Mouse (Mus musculus): Measurements from ENCODE around the gene Gfpt1. TPM values are rescaled to one million over a fixed set of nuclear protein-coding genes. Genes with fewer than 3 reads are reported as not detected.

Gene Gfpt1
- total RNA-seq, 4 experiments from 2014 or later = 33.2 to 37.1 (median 35.4) TPM

DNA sequence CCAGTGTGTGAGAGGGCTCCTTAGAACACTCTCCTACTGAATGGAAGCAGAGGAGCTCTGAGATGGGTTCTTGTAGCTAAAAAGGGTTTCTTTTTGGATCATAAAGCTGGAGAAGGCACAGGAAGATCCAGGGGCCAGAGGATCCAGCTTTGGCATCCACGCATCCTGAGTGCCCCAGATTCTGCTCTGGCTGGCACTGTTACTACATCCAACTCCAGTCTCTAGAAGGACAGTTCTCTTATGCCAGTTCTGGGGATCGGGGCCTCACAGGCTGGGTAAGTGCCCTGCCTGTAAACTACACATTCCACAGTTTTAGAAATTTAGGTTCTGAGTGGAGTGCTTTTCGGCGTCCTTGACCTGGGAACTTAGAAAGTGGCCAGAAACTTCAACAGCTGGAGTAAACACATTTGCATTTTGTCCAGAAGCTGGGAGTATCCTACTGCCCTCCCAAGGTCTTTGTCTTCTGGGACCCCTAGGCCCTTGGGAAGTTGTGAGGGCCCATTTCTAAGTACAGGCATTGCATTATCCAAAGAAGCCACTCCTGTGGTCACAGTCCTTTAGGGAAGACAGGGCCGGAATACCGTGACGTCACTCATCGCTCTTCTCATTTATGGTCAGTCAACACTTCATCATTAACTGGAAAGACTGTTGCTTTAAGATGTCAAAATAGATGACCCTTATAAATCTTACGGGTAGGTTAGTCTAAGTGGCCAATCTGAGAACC lies 57.8 kb downstream of the Gfpt1 start:
- DNase-seq (ENCODE audit: low spot score in 2 of 2) = no peak

DNA sequence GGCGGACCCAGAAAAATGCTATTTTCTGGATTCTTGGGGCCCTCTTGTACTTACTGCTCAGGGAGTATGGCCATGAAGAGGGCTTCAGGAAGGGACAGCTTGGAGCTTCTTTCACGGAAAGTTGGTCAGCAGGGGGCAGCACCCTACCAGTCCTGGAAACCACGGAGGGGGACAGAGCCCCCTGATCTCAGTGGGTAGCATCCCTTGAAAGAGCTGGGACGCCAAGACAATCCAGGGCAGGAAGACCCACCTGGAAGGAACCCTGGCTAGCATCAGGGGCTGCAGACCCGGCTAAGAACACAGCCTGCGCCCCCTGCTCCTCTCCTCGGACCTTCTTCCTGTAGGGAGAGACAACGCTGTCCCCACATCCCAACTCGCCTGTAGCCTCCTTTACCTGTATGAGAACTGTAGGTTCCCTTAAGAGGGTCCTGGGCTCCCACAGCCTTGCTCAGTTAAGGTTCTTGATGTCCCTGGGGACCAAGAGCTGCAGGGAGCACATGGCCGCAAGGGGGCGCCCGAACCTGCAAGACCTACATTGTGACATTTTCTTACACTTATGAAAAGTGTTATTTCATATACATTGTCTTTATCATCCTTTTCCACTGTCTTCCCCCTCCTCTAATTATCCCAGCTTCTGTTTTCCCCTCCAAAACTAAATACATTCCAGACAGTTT lies 58.8 kb downstream of the Gfpt1 start:
- DNase-seq (ENCODE audit: low spot score in 2 of 2) = peak; percentile 82 to 83

DNA sequence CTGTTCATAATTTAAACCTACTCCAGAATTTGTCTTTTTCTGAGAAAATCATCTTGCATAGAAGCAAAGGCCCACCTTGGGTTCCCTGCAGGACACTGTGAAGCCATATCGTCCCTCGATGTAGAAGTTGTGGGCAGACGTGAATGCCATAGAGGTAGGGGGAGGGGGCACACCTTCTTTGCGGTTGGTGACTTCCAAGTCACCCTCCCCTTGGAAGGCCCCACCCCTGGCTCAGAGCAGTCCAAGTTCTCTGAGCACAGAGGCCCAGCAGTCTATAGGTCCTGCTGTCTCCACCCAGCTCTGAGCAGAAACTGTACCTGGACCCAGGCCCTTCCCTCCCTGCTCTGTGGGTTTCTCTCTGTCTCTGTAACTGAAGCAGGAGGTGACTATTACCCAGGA lies 59.3 kb downstream of the Gfpt1 start:
- no peak for DNase-seq (ENCODE audit: low spot score in 2 of 2)

DNA sequence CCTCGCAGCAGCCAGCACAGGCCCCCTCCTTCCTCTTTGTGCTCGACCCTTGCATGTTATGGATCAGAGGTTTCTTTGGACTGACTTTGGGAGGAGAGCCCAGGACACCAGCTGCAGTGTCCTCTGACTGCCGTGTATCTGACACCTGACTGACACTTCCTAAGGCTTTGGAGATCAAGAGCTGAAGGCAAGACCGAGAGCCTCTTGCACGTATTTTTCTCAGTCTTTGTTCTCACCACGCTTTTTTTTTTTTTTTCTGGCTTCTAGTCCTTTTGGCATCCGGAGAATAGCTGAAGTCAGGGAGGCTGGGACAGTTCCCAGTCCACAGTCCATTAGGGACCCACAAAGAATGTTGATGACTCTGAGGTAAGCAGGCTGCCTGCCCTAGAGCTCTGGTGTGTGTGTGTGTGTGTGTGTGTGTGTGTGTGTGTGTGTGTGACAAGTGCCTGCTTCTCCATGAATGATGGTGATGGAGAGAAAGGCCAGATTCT lies 59.8 kb downstream of the Gfpt1 start:
- DNase-seq (ENCODE audit: low spot score in 2 of 2) = peak; percentile 40 to 58

DNA sequence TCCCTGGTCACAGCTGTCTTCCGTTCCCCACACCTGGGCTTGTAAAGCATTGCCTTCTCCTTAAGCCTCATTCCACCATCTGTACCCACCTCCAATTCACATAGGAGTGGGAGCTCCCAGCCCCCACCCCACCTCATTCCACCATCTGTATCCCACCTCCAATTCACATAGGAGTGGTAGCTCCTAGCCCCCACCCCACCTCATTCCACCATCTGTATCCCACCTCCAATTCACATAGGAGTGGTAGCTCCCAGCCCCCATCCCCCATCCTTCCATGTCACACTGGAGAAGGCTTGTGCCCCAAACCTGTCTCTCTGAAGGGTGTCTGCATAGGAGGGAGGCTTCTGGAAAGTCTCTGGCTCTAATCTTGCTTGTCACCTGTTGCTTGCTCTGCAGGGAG lies 60.7 kb downstream of the Gfpt1 start:
- no peak for DNase-seq (ENCODE audit: low spot score in 2 of 2)

DNA sequence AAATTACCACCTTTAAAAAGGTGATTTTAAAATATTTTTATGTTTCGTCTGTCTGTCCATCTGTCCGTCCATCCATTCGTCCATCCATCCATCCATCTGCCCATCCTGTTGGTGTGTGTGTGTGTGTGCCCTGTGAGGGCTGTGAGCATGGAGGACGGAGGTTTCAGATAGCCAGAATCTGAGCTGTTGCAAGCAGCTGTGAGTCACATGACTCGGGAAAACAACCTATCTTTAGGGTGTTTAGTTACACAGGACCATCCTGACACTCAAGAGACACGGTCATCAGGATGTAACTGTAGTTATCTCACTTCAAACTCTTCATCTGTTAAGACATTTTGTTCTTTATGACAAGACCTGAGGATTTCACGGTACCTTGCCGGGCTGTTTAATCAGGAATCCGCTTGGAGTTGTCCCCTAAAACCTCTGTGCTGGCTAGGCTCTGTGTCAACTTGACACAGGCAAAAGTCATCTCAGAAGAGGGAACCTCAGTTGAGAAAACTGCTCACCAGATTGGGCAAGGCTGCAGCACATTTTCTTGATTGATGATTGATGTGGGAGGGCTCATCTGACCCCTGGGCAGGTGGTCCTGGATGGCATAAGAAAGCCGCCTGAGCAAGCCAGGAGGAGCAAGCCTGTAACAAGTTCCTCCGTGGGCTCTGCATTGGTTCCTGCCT lies 61.6 kb downstream of the Gfpt1 start, which contains the start of gene D6Ertd527e:
Gene D6Ertd527e (plus strand): TSS at position 624 of the 674 bp plus-strand sequence.
- DNase-seq (ENCODE audit: low spot score in 2 of 2) = no peak

DNA sequence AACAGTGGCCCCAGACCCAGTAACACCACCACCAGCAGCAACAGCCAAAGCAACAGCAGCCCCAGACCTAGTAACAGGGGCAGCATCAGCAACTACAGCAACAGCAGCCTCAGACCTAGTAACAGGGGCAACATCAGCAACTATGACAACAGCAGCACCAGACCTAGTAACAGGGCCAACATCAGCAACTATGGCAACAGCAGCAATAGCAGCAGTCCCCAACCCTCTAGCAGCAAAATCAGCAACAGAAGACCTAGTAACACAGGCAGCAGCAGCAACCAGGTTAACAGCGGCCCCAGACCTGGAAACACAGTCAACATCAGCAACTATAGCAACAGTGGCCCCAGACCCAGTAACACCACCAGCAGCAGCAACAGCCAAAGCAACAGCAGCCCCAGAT lies 68.8 kb downstream of the Gfpt1 start:
- no peak for DNase-seq (ENCODE audit: low spot score in 2 of 2)

DNA sequence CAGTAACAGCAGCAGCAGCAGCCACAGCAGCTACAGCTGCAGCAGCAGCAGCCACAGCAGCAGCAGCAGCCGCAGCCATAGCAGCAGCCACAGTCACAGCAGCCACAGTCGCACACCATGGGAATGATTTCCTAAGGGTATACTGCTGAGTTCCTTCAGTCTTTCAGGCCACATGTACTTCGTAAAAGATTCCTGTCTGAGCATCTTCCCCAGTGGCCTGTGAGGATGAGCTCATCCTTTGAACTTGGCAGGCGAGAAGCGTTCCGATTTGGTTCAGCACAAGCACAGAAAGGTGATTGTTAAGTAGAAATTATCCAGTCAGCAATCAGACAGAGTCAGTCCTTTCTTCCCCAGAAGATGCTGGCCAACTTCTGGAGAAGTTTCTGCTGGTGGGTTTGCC lies 69.5 kb downstream of the Gfpt1 start:
- DNase-seq (ENCODE audit: low spot score in 2 of 2) = peak in 1 of 2 experiments; percentile 22

DNA sequence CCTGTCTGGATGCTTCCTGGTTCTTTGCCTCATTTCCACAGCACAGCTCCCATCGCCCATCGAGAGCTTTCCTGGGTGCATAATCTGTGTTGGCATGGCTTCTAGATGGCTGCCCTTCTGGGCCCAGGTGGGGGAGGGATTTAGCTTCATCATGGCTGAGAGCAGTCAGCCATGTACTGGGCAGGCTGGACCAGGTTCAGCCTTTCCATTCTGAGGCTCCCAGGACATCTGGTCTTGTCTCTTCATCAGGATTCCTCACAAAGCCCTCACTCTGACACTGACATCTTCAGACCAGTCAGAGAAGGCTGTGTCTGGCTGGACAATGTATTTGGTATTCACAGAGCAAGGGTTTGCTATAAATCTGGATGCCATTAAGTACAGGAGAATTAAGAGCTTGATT lies 73.3 kb downstream of the Gfpt1 start:
- no peak for DNase-seq (ENCODE audit: low spot score in 2 of 2)

DNA sequence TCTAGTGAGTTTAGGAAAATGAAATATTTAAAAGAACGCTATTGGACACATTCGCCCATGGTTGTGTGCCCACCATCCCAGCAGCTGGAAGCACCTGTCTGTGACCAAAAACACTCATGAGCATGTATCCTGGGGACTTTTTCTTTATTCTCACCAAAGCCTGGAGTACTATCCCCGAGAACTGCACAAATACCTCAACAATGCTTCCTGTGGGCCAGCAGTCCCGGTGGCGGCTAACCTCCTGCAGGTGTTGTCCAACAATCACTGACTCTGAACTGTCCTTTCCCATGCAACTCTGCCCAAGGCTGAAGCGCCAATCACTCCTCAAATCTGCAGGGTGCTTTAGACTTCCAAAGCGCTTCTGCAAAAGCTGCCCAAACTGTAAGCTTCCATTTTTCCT lies 74.0 kb downstream of the Gfpt1 start:
- DNase-seq (ENCODE audit: low spot score in 2 of 2) = no peak

DNA sequence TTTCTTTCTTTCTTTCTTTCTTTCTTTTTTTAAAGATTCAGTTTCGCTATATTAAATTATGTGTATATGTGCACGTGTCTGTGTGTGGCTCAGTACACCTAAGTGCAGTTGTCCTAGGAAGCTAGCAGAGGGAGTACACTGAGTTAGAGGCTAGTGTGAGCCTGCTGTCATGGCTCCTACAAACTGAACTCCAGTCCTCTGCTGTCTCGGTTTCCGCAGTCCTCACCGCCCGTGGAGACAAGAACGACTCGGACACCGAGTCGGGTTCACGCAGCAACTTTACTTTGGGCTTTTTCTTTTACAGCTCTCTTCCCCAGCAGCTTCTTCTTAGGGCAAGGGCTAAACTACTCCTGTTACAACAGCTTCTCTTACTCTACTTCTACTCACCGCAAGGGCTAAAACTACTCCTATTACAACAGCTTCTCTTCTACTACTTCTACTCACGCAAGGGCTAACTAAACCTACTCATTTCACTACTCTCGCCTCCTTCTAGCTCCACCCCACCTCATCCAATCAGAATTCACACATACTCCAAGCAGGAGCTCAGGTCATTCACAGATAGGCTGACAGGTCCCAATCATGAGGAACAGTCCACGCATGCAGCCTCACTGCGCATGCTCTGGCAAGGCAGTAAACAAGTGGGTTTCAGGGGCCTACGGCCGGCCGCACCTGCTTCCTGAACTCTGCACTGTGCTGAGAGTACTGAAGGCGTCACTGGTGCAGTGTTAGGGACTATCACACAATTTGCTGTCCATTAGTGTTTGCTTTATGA lies 76.6 kb downstream of the Gfpt1 start:
- DNase-seq (ENCODE audit: low spot score in 2 of 2) = no peak

DNA sequence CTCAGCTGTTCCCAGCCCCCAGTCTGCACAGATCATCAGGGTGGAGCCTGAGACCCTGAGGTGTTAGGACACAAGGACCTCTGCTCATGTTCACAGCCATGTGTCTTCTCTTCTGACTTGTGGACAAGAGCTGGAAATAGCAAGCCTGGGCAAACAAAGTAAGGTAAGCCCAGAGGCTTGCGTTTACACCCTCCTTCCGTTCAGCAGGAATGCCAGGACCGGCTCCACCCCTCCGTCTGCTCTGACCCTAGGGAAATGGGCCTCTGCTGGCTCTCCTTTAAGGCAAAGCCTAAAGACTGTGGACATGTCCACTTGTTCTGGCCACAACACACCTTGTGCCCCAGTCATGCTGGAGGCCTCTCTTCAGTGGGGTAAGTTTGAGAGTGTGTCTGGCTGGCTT lies 77.3 kb downstream of the Gfpt1 start:
- DNase-seq (ENCODE audit: low spot score in 2 of 2) = no peak

DNA sequence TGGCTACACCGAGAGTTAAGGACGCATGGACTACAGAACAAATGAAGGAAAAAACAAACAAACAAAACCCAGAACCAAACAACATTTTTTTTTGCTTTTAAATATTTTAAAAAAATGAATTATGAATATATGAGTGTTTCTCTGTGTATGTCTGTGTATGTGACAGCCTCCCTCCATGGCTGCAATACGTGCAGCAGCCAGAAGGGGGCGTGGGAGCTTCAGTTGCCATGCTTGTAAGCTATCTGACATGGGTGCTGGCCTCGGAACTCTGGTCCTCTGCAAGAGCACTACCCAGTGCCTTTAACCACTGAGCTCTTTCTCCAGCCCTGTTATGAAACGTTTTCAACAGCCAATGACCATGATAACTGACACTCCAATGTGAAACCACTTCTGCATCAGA lies 78.0 kb downstream of the Gfpt1 start:
- DNase-seq (ENCODE audit: low spot score in 2 of 2) = no peak

DNA sequence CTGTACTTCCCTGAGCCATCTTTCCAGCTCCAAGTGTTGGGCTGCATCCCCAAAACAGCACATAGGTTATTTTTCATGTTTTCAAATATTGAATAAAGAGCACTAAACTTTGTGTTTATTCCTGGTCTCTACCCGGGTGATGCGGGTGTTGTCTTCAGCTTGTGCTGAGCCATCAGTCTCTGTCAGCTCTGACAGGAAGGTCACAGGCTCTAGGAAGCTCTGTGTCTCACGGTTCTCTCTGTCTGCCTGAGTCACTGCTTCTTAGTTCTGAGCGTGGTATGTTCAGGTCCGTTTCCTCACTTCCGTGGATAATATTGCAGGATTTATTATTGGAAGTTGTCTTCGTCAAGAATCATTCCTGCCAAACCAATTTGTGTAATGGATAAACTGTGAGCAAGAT lies 79.3 kb downstream of the Gfpt1 start:
- no peak for DNase-seq (ENCODE audit: low spot score in 2 of 2)

DNA sequence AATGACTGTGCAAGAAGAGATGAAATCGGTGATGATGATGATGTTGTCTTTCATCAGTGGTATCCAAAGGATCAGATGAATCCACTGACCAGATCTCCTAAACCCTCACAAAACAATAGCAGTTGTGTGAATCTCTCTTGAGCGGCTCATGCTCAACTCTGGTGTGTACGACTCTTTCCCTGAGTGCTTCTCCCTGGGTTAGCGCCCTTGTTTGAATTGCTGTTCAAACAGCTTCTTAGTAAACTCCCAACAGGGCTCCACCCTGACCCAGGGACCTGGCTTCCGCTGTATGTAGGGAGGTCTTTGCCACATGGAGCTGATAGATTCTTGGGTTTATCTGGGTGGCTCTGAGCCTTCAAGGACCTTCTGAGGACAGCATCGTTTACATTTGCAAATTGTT lies 80.8 kb downstream of the Gfpt1 start:
- no peak for DNase-seq (ENCODE audit: low spot score in 2 of 2)

DNA sequence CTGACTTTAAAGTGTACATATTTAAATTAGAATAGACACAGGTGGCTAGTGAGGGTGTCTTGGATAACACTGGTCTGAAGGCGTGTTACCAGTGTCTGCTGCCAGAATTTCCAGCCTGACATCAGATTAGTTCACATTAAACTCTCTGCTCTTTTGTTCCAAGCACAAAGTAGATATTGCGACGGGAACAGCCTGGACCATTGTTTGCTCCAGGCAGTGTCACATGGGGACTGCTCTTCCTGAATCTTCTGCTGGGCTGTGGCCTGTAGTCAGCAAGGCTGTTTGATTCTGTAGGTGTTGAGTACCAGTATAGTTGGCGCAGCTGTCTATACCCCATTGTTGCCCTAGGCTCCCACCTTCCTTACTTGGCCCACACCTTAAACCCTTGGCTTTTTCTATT lies 81.3 kb downstream of the Gfpt1 start:
- no peak for DNase-seq (ENCODE audit: low spot score in 2 of 2)

DNA sequence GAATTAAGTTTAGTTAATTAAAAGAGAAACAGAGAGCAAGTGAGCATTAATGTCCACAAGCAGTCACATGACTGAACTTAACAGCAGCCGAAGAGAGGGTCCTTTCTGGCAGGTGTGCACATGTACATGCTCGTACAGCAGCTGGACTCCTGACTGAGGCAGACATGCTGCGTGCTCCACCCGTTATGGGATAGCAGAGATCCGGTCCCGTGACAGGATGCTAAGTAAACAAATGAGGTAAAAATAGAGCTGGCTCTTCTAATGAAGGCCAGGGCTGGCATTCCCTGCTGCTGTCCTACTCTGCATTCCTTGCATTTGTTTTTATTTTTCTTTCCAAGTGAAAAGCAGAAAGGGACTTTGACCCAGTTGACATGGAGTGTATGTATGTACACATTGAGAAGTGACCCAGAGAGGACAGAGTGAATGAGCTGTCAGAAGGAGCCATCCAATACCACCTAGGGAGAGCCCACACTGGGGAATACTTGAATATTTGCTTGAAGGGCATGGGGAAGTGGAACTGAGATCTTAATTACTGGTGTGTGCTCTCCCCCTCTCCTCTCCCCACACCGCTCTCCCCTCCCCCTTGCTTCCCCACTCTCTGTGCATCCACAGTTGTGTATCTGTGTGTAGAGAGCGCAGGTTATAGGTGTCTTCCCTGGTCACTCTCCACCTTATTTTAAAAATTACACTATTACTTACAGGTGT lies 84.6 kb downstream of the Gfpt1 start:
- DNase-seq (ENCODE audit: low spot score in 2 of 2) = no peak

DNA sequence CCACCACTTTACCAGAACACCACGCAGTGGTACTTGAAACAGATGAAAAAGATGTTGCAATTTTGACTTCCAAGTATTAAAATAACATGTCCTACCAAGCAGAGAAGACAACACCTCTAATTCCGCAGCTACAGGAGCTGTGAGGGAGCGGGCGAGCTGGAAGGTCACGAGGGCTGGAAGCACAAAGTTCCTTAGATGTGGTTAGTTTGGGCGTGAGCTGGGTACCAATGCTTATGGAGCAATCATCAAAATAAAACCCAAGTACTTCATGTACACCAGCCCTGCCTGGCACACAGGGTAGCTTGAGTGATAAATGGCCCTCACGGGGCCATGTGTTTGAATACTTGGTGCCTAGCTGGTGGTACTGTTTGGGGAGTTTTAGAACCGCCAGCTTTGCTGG lies 87.2 kb downstream of the Gfpt1 start:
- DNase-seq (ENCODE audit: low spot score in 2 of 2) = no peak

DNA sequence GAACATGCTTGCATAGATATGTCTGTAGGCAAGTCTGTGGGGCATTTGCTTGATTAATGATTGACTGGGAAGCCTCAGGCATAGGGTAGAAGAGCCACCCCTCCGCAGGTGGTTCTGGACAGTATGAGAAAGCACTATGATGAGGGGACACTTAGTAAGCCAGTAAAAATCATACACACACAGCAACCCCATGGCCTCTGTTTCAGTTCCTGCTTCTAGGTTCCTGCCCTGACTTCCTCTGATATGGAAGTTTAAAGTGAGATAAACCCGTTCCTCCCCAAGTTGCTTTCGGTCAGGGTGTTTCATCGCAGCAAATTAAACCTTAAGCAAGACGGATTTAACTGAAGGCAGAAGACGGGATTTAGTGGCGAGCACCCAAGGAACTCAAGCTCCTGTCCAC lies 88.0 kb downstream of the Gfpt1 start:
- no peak for DNase-seq (ENCODE audit: low spot score in 2 of 2)

DNA sequence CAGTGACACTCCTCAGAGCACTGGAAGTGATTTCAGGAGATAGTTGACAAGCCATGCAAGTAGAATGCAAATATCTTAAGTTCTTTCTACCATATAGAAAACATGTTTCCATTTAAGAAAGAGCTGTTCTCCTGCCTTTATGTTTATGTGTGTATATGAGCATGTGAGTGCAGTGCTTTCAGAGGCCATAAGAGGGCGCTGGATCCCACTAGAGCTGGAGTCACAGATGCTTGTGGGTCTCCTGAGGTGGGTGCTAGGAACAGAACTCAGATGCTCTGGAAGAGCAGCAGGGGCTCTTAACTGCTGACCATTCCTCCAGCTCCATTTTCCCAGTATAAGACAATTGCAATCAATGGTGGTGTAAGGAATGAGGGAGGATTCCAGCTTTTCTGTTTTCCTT lies 88.4 kb downstream of the Gfpt1 start:
- no peak for DNase-seq (ENCODE audit: low spot score in 2 of 2)

DNA sequence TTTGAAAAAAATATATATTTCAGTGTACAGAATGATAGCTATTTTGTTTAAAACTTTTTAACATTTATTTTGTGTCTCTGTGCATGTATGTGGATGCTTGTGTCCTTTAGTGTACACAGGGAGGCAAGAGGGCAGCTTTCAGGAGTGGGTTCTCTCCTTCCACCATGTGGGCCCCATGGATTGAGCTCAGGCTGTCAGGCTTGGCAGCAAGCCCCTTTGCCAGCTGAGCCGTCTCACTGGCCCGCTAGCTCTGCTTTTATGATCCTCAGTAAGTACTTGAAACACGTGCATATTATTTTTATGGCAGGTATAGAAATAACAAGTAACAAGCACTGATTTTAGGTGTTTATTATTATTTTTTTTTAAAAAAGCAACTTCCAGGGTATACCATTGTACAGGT lies 90.9 kb downstream of the Gfpt1 start:
- no peak for DNase-seq (ENCODE audit: low spot score in 2 of 2)

All from gastrocnemius, adult 8-10 months (tissue).